Mouse (Mus musculus) heart, embryonic 16.5 days (tissue): ENCODE results near the gene Ano10. TPM values are rescaled to one million over a fixed set of nuclear protein-coding genes. Genes with fewer than 3 reads are reported as not detected.
A peak's percentile ranks its signal among the peaks of the same experiment; 100 is the strongest.

ENCODE experiments used
- ATAC-seq: fragments of 200-750 bp; cut with Nextera tagmentation; replicated peaks from 2 replicates; pipeline ENCODE4 v1.8.0; 2017; ENCODE audit warnings: moderate number of reproducible peaks; ENCODE audit not compliant: insufficient read depth, low FRiP score; ENCODE audit errors: extremely low read depth
- H3K27ac ChIP-seq: fragments of 300-500 bp; sonication (generic); 2 replicates; pipeline ENCODE4 v1.5.1; 2014; ENCODE audit warnings: mild to moderate bottlenecking, low read length, control low read depth, moderate library complexity
- H3K27me3 ChIP-seq: fragments of 300-500 bp; sonication (generic); 2 replicates; pipeline ENCODE4 v1.6.1; 2014; ENCODE audit warnings: low read length, mixed read lengths; ENCODE audit not compliant: control insufficient read depth, insufficient read depth
- H3K36me3 ChIP-seq: fragments of 300-500 bp; sonication (generic); 2 replicates; pipeline ENCODE4 v1.6.1; 2014; ENCODE audit not compliant: control insufficient read depth, insufficient read depth
- H3K4me1 ChIP-seq: fragments of 300-500 bp; sonication (generic); 2 replicates; pipeline ENCODE4 v1.6.1; 2014; ENCODE audit warnings: low read length, mixed read lengths; ENCODE audit not compliant: control insufficient read depth, insufficient read depth
- H3K4me2 ChIP-seq: fragments of 300-500 bp; sonication (generic); 2 replicates; pipeline ENCODE4 v1.6.1; 2014; ENCODE audit warnings: low read depth, mild to moderate bottlenecking, control low read depth, low read length
- H3K4me3 ChIP-seq: fragments of 300-500 bp; sonication (generic); 2 replicates; pipeline ENCODE4 v1.5.1; 2014; ENCODE audit warnings: mild to moderate bottlenecking, control low read depth, low read length
- H3K9ac ChIP-seq: fragments of 300-500 bp; sonication (generic); 2 replicates; pipeline ENCODE4 v1.6.1; 2014; ENCODE audit warnings: low read length, control low read depth
- H3K9me3 ChIP-seq: fragments of 300-500 bp; sonication (generic); replicated peaks from 2 replicates; pipeline ENCODE4 v1.6.1; 2016; ENCODE audit warnings: low read length; ENCODE audit not compliant: control insufficient read depth
- WGBS: fragments of 180-500 bp; shearing (Covaris S2); extraction: QIAGEN DNeasy Blood & Tissue Kit; methylation state at CpG from one replicate; pipeline ENCODE4 v1.1.7; 2014; 5-methylcytosine and 5-hydroxymethylcytosine counted together
- polyA plus RNA-seq: library from polyadenylated mRNA; unstranded; fragments of >200 nt; fragmentation: Nextera tagmentation; extraction: Ambion mirVana; gene quantifications from 2 replicates; pipeline ENCODE4 v1.2.1, GENCODE M21; 2015

The Ano10 gene
- polyA plus RNA-seq, 1 experiment from 2014 or later, result 27.3 TPM

- no peaks in the 10 kb centered on the region for H3K27me3 ChIP-seq
- 0 out of 2 replicates have a peak, but pooled peaks have one; percentile 25 for ATAC-seq
- 75% methylated on average over 8 of the region's 8 CpGs for WGBS
These were observed 60.8 kb downstream of the Ano10 start for GRCm38 (mm10) chr9:122233316-122233971.

DNA sequence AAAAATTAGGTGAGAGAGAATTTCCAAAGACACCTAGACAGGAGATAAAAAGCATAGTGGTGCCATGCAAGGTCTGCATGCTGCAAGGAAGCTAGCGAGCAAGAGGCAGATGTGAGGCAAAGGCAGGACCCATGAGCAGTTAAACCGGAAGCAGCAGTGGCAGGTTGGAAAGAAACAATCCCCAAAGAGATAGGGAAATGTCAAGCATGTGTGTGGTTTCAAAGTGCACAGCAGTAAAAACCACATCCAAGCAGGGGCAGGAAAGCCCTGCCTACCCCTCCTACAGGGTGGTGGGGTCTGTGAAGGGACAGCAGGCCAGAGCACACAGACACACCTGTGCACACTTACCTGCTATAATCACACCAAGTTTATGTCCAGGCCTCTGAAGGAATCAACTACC is 61.3 kb downstream of the Ano10 start:
- Histone ChIP-seq H3K9ac (no peak overlapping the region), H3K27me3 (no peaks in the 10 kb centered on the region), H3K27ac (no peak overlapping the region), H3K4me1 (no peaks in the 10 kb centered on the region), H3K4me2 (no peak overlapping the region), H3K9me3 (no peaks in the 10 kb centered on the region), H3K36me3 (no peaks in the 10 kb centered on the region), H3K4me3 (no peak overlapping the region)
- peak; percentile 50; the same call in 1 of the 2 replicates for ATAC-seq
- WGBS, result 72% methylated on average over 2 of the region's 2 CpGs

More at GRCm38 (mm10) chr9:122233316-122233971, 60.8 kb downstream of the Ano10 start:
- Histone ChIP-seq H3K4me3 (no peak overlapping the region), H3K9me3 (no peaks in the 10 kb centered on the region), H3K4me1 (no peaks in the 10 kb centered on the region), H3K36me3 (no peaks in the 10 kb centered on the region), H3K27ac (no peak overlapping the region), H3K4me2 (no peak overlapping the region), H3K9ac (no peak overlapping the region)

GRCm38 (mm10) chr9:122230701-122231100 is 63.5 kb downstream of the Ano10 start:
- Histone ChIP-seq H3K9me3 (no peaks in the 10 kb centered on the region), H3K9ac (no peak overlapping the region), H3K4me3 (no peak overlapping the region), H3K27ac (no peak overlapping the region), H3K4me2 (no peak overlapping the region), H3K4me1 (no peaks in the 10 kb centered on the region), H3K36me3 (no peaks in the 10 kb centered on the region), H3K27me3 (no peaks in the 10 kb centered on the region)
- 60% methylated on average over 4 of the region's 4 CpGs for WGBS
- ATAC-seq, result no peak

DNA sequence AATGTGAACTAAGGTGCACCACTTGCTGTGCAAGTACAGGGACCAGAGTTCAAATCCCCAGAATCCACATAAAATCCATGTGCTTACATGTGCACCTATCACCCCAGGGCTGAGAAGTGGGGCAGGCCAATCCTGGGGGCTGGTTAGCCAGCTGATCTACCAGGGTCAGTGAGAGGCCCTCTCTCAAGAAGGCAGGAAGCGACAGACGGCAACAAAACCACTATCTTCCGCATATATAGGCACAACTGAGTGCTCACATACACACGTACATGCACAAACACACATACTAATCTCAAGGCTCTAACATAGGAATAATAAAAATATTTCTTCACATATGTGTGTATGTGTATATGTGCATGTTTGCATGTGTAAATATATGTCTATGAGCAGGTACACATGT is 67.8 kb downstream of the Ano10 start:
- Histone ChIP-seq H3K9me3 (no peaks in the 10 kb centered on the region), H3K4me2 (no peak overlapping the region), H3K27me3 (no peaks in the 10 kb centered on the region), H3K9ac (no peak overlapping the region), H3K4me3 (no peak overlapping the region), H3K4me1 (no peaks in the 10 kb centered on the region), H3K36me3 (no peaks in the 10 kb centered on the region), H3K27ac (no peak overlapping the region)
- WGBS, result 85% methylated on average over 4 of the region's 4 CpGs
- ATAC-seq, result no peak

DNA sequence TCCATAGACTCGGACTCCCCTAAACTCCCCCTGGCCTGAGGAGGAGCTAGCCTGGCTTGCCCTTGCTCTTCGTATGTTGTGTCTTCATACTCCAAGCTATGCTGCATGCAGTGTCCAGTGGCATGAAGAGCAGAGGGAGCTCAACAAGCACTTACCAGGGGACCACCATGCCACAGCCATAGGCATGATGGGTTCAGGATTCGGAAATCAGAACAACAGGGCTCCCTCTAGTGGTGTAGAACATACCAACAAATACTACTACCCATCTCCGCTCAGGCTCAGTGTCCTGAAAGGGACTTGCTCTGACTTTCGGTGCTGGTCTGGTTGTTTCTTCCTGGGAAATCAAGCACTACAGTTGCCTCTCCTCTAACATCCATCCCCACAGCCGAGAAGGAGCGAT is 68.9 kb downstream of the Ano10 start:
- no peak overlapping the region for H3K9ac ChIP-seq
- no peaks in the 10 kb centered on the region for H3K9me3 ChIP-seq
- 0 out of 2 replicates have a peak, but pooled peaks have one; percentile 10 for ATAC-seq
- H3K27me3 ChIP-seq, result no peaks in the 10 kb centered on the region
- H3K27ac ChIP-seq, result no peak overlapping the region
- no peaks in the 10 kb centered on the region for H3K4me1 ChIP-seq
- H3K4me3 ChIP-seq, result no peak overlapping the region
- no peaks in the 10 kb centered on the region for H3K36me3 ChIP-seq
- H3K4me2 ChIP-seq, result no peak overlapping the region
- WGBS, result 52% methylated on average over 7 of the region's 7 CpGs

DNA sequence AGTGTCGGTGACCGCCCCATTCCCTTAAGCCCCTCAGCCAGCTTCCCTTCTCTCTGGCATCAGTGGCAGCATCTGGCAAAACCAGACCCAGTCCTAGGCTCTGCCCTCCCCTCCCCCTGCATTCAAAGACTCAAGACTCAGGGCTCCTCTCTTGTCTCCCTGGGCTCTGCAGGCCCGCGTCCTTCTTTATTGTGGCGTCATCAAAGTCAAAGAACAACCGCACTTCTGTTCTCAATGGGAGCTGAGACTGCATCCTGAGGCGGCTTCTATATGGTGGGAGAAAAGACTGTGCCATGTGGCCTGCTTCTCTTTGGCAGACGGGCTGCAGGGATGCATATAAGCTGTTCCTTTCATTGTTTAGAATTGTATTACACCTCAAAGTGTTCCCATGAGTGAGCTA is 71.2 kb downstream of the Ano10 start:
- no peaks in the 10 kb centered on the region for H3K4me1 ChIP-seq
- no peak overlapping the region for H3K4me3 ChIP-seq
- no peaks in the 10 kb centered on the region for H3K36me3 ChIP-seq
- ATAC-seq, result no peak
- H3K27me3 ChIP-seq, result no peaks in the 10 kb centered on the region
- no peak overlapping the region for H3K9ac ChIP-seq
- 50% methylated on average over 8 of the region's 8 CpGs for WGBS
- peak overlapping the region; percentile 36 for H3K27ac ChIP-seq
- no peak overlapping the region for H3K4me2 ChIP-seq
- no peaks in the 10 kb centered on the region for H3K9me3 ChIP-seq

DNA sequence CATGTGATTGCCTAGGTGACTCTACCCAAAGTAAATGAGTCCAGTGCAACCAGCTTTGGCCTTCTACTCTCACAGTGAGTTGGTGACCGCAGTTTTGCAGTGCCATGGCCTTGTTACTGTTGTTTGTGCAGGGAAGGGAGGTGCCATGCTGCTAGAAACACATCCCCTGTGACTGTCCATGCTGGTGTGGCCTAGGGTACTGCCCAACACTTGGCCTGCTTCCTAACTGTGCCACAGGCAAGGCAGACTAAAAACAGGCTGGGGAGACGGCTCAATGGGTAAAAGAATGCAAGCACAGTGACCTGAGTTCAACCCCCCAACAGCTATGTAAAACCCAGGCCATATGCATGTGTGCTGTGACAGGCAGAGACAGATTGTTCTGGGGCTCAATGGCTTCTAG is 74.3 kb downstream of the Ano10 start:
- 71% methylated on average over 2 of the region's 2 CpGs for WGBS
- no peaks in the 10 kb centered on the region for H3K9me3 ChIP-seq
- no peaks in the 10 kb centered on the region for H3K27me3 ChIP-seq
- no peak overlapping the region for H3K4me2 ChIP-seq
- no peaks in the 10 kb centered on the region for H3K36me3 ChIP-seq
- H3K4me1 ChIP-seq, result no peaks in the 10 kb centered on the region
- no peak for ATAC-seq
- H3K4me3 ChIP-seq, result no peak overlapping the region
- H3K9ac ChIP-seq, result no peak overlapping the region
- no peak overlapping the region for H3K27ac ChIP-seq

DNA sequence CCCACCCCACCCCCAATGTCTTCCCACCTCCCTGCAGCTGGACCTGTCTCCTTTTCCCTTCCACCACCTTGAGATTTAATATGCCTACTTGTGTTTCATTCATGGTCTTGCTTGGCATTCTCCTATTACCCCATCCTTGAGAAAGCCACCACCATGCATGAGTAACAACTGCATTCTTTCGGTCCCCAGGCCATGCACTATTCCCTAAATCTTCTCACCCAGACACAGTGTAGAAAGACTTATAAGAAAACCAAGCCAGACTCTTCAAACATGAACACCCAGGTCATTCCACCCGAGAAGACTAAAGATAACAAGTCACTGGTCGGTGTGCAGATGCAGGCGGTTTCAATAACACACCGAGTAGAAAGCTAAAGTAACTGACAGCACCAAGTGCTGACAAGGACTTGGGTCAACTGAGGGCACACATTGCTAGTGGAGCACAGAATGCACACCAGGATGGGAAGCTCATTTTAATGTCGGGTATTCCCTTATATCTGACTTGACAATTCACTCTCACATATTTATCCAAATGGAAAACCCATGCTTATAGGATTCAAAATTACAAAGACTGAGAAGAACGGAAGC is 77.2 kb downstream of the Ano10 start:
- Histone ChIP-seq H3K4me1 (no peaks in the 10 kb centered on the region), H3K9me3 (no peaks in the 10 kb centered on the region), H3K4me3 (no peak overlapping the region), H3K36me3 (no peaks in the 10 kb centered on the region), H3K27me3 (no peaks in the 10 kb centered on the region), H3K4me2 (no peak overlapping the region), H3K9ac (no peak overlapping the region), H3K27ac (no peak overlapping the region)
- no peak for ATAC-seq
- WGBS, result 49% methylated on average over 7 of the region's 7 CpGs

DNA sequence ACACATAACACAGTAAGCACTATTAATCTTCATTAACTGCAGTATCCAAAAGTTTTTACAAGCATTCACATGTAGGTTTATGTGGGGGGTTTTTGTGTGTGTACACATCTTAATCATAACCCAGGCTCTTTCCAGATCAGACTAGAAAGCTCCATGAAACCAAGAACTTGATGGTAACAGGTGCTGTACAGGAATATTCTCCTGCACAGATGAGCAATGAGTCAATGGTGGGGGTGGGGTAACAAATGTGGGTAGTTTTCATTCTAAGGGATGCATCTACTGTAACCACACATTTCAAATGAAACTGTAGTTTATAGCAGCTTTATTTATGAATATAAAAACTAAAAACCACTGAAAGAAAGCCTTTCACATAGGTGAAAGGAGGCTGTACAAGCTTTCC is 79.1 kb downstream of the Ano10 start:
- Histone ChIP-seq H3K9me3 (no peaks in the 10 kb centered on the region), H3K4me3 (no peak overlapping the region), H3K4me2 (no peak overlapping the region), H3K27ac (no peak overlapping the region), H3K27me3 (no peaks in the 10 kb centered on the region), H3K4me1 (no peaks in the 10 kb centered on the region), H3K36me3 (no peaks in the 10 kb centered on the region), H3K9ac (no peak overlapping the region)
- ATAC-seq, result no peak
